Mouse (Mus musculus): Measurements from ENCODE around the gene Trim33. TPM values are rescaled to one million over a fixed set of nuclear protein-coding genes. Genes with fewer than 3 reads are reported as not detected.

Gene Trim33
- total RNA-seq (2014; rRNA removed) (45.9 and 63.3 TPM in 2 replicates), polyA plus RNA-seq (2015; fragmentation: Nextera tagmentation; extraction: Ambion mirVana) (19.3 and 19.9 TPM in 2 replicates)

- H3K4me3 ChIP-seq (ENCODE audit: low read length), result peak within 1 kb of the TSS; percentile 100
- ATAC-seq (peak; percentile 92), DNase-seq (ENCODE audit: low spot score) (peak; percentile 98)
- peaks cover 17% of the 10 kb centered on the region for H3K4me1 ChIP-seq (ENCODE audit: insufficient read depth, low read length)
- H3K9ac ChIP-seq (replicated peaks; ENCODE audit: low read length), result peak within 1 kb of the TSS; percentile 98
- H3K36me3 ChIP-seq (ENCODE audit: insufficient read depth, low read length), result no peaks in the 10 kb centered on the region
- no peaks in the 10 kb centered on the region for H3K9me3 ChIP-seq (ENCODE audit: low read length)
- WGBS, result under 1% methylated on average over 97 of the region's 136 CpGs
- H3K4me2 ChIP-seq (ENCODE audit: low read depth, low read length), result peak within 1 kb of the TSS; percentile 92
- H3K27ac ChIP-seq, result peak within 1 kb of the TSS; percentile 96
- no peak; the same call in 1 of the 2 replicates for TF ChIP-seq CTCF (IDR thresholded peaks at IDR 0.05; ENCODE audit: low read depth)
- H3K27me3 ChIP-seq (ENCODE audit: insufficient read depth, low read length), result no peaks in the 10 kb centered on the region
Measured at GRCm38 (mm10) chr3:103279182-103280149, at the start of gene Trim33. Gene Trim33 (plus strand): TSS chr3:103279293.

- Histone ChIP-seq H3K4me3 (ENCODE audit: low read length) (no peak overlapping the region), H3K36me3 (ENCODE audit: insufficient read depth, low read length) (no peaks in the 10 kb centered on the region), H3K4me2 (ENCODE audit: low read depth, low read length) (no peak overlapping the region), H3K9ac (replicated peaks; ENCODE audit: low read length) (no peak overlapping the region), H3K4me1 (ENCODE audit: insufficient read depth, low read length) (no peaks in the 10 kb centered on the region), H3K27me3 (ENCODE audit: insufficient read depth, low read length) (no peaks in the 10 kb centered on the region), H3K9me3 (ENCODE audit: low read length) (peaks cover 8% of the 10 kb centered on the region; the same call in 1 of the 2 replicates), H3K27ac (no peak overlapping the region)
- TF ChIP-seq CTCF (IDR thresholded peaks at IDR 0.05; ENCODE audit: low read depth), result no peak
- WGBS, result 81% methylated on average over 4 of the region's 4 CpGs
- DNase-seq (ENCODE audit: low spot score), result no peak
- no peak for ATAC-seq
Measured at GRCm38 (mm10) chr3:103232398-103232797, 46.7 kb upstream of the Trim33 start.

GRCm38 (mm10) chr3:103241524-103241923 lies 37.6 kb upstream of the Trim33 start:
- Histone ChIP-seq H3K27ac (no peak overlapping the region), H3K9me3 (ENCODE audit: low read length) (no peaks in the 10 kb centered on the region), H3K4me3 (ENCODE audit: low read length) (no peak overlapping the region), H3K4me1 (ENCODE audit: insufficient read depth, low read length) (no peaks in the 10 kb centered on the region), H3K36me3 (ENCODE audit: insufficient read depth, low read length) (no peaks in the 10 kb centered on the region), H3K4me2 (ENCODE audit: low read depth, low read length) (no peak overlapping the region), H3K9ac (replicated peaks; ENCODE audit: low read length) (no peak overlapping the region), H3K27me3 (ENCODE audit: insufficient read depth, low read length) (no peaks in the 10 kb centered on the region)
- ATAC-seq (no peak), DNase-seq (ENCODE audit: low spot score) (no peak)
- WGBS, result 83% methylated on average over 2 of the region's 2 CpGs
- no peak for TF ChIP-seq CTCF (IDR thresholded peaks at IDR 0.05; ENCODE audit: low read depth)

- no peak for DNase-seq (ENCODE audit: low spot score)
- no peak overlapping the region for H3K27ac ChIP-seq
- no peaks in the 10 kb centered on the region for H3K36me3 ChIP-seq (ENCODE audit: insufficient read depth, low read length)
- TF ChIP-seq CTCF (IDR thresholded peaks at IDR 0.05; ENCODE audit: low read depth), result no peak
- no peak overlapping the region for H3K9ac ChIP-seq (replicated peaks; ENCODE audit: low read length)
- H3K4me2 ChIP-seq (ENCODE audit: low read depth, low read length), result no peak overlapping the region
- no peaks in the 10 kb centered on the region for H3K27me3 ChIP-seq (ENCODE audit: insufficient read depth, low read length)
- H3K9me3 ChIP-seq (ENCODE audit: low read length), result no peaks in the 10 kb centered on the region
- no peak overlapping the region for H3K4me3 ChIP-seq (ENCODE audit: low read length)
- no peak for ATAC-seq
- WGBS, result 85% methylated on average over 3 of the region's 3 CpGs
- H3K4me1 ChIP-seq (ENCODE audit: insufficient read depth, low read length), result no peaks in the 10 kb centered on the region
Measured at GRCm38 (mm10) chr3:103242156-103242555, 36.9 kb upstream of the Trim33 start.

- ATAC-seq (no peak), DNase-seq (ENCODE audit: low spot score) (no peak)
- Histone ChIP-seq H3K9me3 (ENCODE audit: low read length) (no peaks in the 10 kb centered on the region), H3K9ac (replicated peaks; ENCODE audit: low read length) (no peak overlapping the region), H3K36me3 (ENCODE audit: insufficient read depth, low read length) (no peaks in the 10 kb centered on the region), H3K27ac (no peak overlapping the region), H3K27me3 (ENCODE audit: insufficient read depth, low read length) (no peaks in the 10 kb centered on the region), H3K4me3 (ENCODE audit: low read length) (no peak overlapping the region), H3K4me2 (ENCODE audit: low read depth, low read length) (no peak overlapping the region), H3K4me1 (ENCODE audit: insufficient read depth, low read length) (no peaks in the 10 kb centered on the region)
- 77% methylated on average over 2 of the region's 2 CpGs for WGBS
- TF ChIP-seq CTCF (IDR thresholded peaks at IDR 0.05; ENCODE audit: low read depth), result no peak
Measured at GRCm38 (mm10) chr3:103243491-103243890, 35.6 kb upstream of the Trim33 start.

- H3K4me1 ChIP-seq (ENCODE audit: insufficient read depth, low read length), result no peaks in the 10 kb centered on the region
- H3K27me3 ChIP-seq (ENCODE audit: insufficient read depth, low read length), result no peaks in the 10 kb centered on the region
- ATAC-seq (0 out of 2 replicates have a peak, but pooled peaks have one; percentile 35), DNase-seq (ENCODE audit: low spot score) (peak; percentile 7)
- no peak overlapping the region for H3K4me2 ChIP-seq (ENCODE audit: low read depth, low read length)
- H3K27ac ChIP-seq, result no peak overlapping the region
- 61% methylated on average over 17 of the region's 17 CpGs for WGBS
- no peak overlapping the region for H3K4me3 ChIP-seq (ENCODE audit: low read length)
- no peaks in the 10 kb centered on the region for H3K36me3 ChIP-seq (ENCODE audit: insufficient read depth, low read length)
- TF ChIP-seq CTCF (IDR thresholded peaks at IDR 0.05; ENCODE audit: low read depth), result no peak
- H3K9ac ChIP-seq (replicated peaks; ENCODE audit: low read length), result no peak overlapping the region
- no peaks in the 10 kb centered on the region for H3K9me3 ChIP-seq (ENCODE audit: low read length)
Measured at GRCm38 (mm10) chr3:103246627-103247260, 32.3 kb upstream of the Trim33 start.

Data from hindbrain, postnatal 0 days (tissue).